Mouse (Mus musculus) neural tube, embryonic 11.5 days (tissue): ENCODE data around the gene 4930412O13Rik. TPM values are rescaled to one million over a fixed set of nuclear protein-coding genes. Genes with fewer than 3 reads are reported as not detected.

Experiments
- ATAC-seq: fragments of 200-750 bp; cut with Nextera tagmentation; 2 replicates; pipeline ENCODE4 v1.8.0; 2017; ENCODE audit warnings: moderate number of reproducible peaks, mild to moderate bottlenecking, moderate TSS enrichment, moderate library complexity; ENCODE audit not compliant: insufficient read depth, low FRiP score, low TSS enrichment
- DNase-seq: peaks from one replicate; pipeline ENCODE4 v3.0.0-alpha.2; 2015; ENCODE audit warnings: low spot score
- H3K27ac ChIP-seq: fragments of 300-500 bp; sonication (generic); 2 replicates; pipeline ENCODE4 v1.5.1; 2014; ENCODE audit warnings: low read depth, mild to moderate bottlenecking, low read length
- H3K27me3 ChIP-seq: fragments of 300-500 bp; sonication (generic); 2 replicates; pipeline ENCODE4 v1.6.1; 2014; ENCODE audit warnings: mild to moderate bottlenecking, low read length, mixed read lengths; ENCODE audit not compliant: control insufficient read depth, insufficient read depth
- H3K36me3 ChIP-seq: fragments of 300-500 bp; sonication (generic); 2 replicates; pipeline ENCODE4 v1.6.1; 2014; ENCODE audit warnings: mild to moderate bottlenecking, low read length, moderate library complexity, mixed read lengths; ENCODE audit not compliant: control insufficient read depth, insufficient read depth
- H3K4me1 ChIP-seq: fragments of 300-500 bp; sonication (generic); 2 replicates; pipeline ENCODE4 v1.6.1; 2014; ENCODE audit warnings: low read length, mixed read lengths; ENCODE audit not compliant: control insufficient read depth, insufficient read depth
- H3K4me2 ChIP-seq: fragments of 300-500 bp; sonication (generic); 2 replicates; pipeline ENCODE4 v1.6.1; 2014; ENCODE audit warnings: low read depth, mild to moderate bottlenecking, moderate library complexity
- H3K4me3 ChIP-seq: fragments of 300-500 bp; sonication (generic); 2 replicates; pipeline ENCODE4 v1.5.1; 2014; ENCODE audit warnings: low read depth, low read length
- H3K9ac ChIP-seq: fragments of 300-500 bp; sonication (generic); 2 replicates; pipeline ENCODE4 v1.6.1; 2014; ENCODE audit warnings: mild to moderate bottlenecking, low read length
- H3K9me3 ChIP-seq: fragments of 300-500 bp; sonication (generic); 2 replicates; pipeline ENCODE4 v1.6.1; 2016; ENCODE audit warnings: low read length; ENCODE audit not compliant: control insufficient read depth
- WGBS: fragments of 180-500 bp; shearing (Covaris S2); extraction: QIAGEN DNeasy Blood & Tissue Kit; methylation state at CpG from one replicate; pipeline ENCODE4 v1.1.7; 2014; 5-methylcytosine and 5-hydroxymethylcytosine counted together
- polyA plus RNA-seq: library from polyadenylated mRNA; unstranded; fragments of >200 nt; fragmentation: Nextera tagmentation; extraction: Ambion mirVana; gene quantifications from 2 replicates; pipeline ENCODE4 v1.2.1, GENCODE M21; 2014

4930412O13Rik gene
- polyA plus RNA-seq, 1 experiment from 2014 or later = not detected

DNA sequence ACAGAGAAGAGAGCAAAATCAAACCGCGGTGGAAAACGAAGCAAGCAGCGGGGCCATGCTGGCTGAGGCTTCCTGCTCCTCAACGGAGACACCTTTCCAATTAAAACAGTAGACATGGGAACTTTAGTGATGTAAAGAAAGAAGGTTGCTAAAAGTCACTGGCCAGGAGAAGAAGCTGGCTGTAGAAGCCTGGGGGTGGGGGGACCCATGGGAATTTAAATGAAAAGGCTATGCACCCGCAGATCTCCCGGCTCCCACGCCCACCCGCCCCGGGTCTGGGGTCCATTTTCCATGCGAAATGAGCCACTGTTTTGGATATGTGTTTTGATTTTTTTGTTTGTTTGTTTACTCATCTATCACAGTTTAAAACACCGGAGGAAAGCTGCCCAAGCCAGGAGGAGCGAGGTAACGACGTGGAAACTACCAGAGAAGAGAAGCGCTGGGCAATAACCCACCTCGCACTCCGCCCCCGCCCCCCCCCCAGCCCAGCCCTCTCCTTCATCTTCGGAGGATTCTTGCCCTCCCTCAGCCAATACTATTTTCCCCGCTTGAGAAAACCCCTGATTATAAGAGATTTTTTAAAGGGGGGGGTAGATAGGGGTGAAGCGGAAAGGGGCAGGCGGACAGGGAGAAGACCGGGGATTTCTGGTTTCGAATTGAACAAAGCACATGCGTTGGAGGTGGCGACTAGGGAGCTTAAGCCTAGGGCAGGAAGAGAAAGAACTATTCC lies 2.9 kb downstream of the 4930412O13Rik start:
- Histone ChIP-seq H3K4me2 (peak overlapping the region; percentile 16; the same call in 1 of the 2 replicates), H3K9ac (no peak overlapping the region), H3K27me3 (peaks cover 93% of the 10 kb centered on the region), H3K4me3 (no peak overlapping the region), H3K4me1 (peaks cover 3% of the 10 kb centered on the region; the same call in 1 of the 2 replicates), H3K9me3 (no peaks in the 10 kb centered on the region), H3K27ac (no peak overlapping the region), H3K36me3 (no peaks in the 10 kb centered on the region)
- DNase-seq (peak; percentile 13), ATAC-seq (no peak)
- WGBS = under 1% methylated on average over 27 of the region's 27 CpGs

- Histone ChIP-seq H3K9me3 (no peaks in the 10 kb centered on the region), H3K9ac (no peak overlapping the region), H3K4me2 (no peak overlapping the region), H3K4me1 (peaks cover 3% of the 10 kb centered on the region; the same call in 1 of the 2 replicates), H3K27me3 (peaks cover 95% of the 10 kb centered on the region), H3K27ac (no peak overlapping the region), H3K36me3 (no peaks in the 10 kb centered on the region), H3K4me3 (0 out of 2 replicates have a peak overlapping the region, but pooled peaks have one; percentile 0)
- DNase-seq (peak; percentile 49), ATAC-seq (no peak)
- under 1% methylated on average over 15 of the region's 15 CpGs for WGBS
These were observed 3.6 kb downstream of the 4930412O13Rik start for GRCm38 (mm10) chr2:9884533-9885216.

GRCm38 (mm10) chr2:9885217-9885770 lies 4.2 kb downstream of the 4930412O13Rik start:
- no peaks in the 10 kb centered on the region for H3K9me3 ChIP-seq
- H3K27ac ChIP-seq = no peak overlapping the region
- 1% methylated on average over 14 of the region's 14 CpGs for WGBS
- H3K4me3 ChIP-seq = no peak overlapping the region
- H3K9ac ChIP-seq = no peak overlapping the region
- peaks cover 95% of the 10 kb centered on the region for H3K27me3 ChIP-seq
- no peaks in the 10 kb centered on the region for H3K36me3 ChIP-seq
- DNase-seq (peak; percentile 28), ATAC-seq (no peak)
- peaks cover 3% of the 10 kb centered on the region; the same call in 1 of the 2 replicates for H3K4me1 ChIP-seq
- H3K4me2 ChIP-seq = no peak overlapping the region

DNA sequence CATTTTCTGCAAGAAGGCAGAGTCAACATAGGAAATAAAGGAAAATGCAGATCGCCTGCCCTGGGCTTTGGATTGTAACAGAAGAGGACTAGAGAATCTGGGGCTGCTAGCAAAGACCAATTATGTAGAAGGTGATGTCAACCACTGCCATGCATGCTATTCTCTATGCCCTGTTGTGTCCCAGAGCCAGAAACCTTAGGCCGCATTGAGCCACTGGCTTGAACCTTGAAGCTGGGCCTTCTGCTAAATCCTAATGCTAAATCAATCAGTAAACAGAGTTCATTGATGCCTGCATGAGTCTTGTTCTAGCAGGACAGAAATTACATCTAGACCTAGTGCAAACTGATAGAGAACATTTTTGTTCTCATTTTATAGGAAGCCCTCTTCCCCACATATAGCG lies 5.0 kb downstream of the 4930412O13Rik start:
- H3K9me3 ChIP-seq = no peaks in the 10 kb centered on the region
- no peak overlapping the region for H3K4me2 ChIP-seq
- WGBS = 11% methylated on average over 3 of the region's 3 CpGs
- H3K27me3 ChIP-seq = peaks cover 95% of the 10 kb centered on the region
- no peak overlapping the region for H3K9ac ChIP-seq
- peak; percentile 9 for DNase-seq
- H3K4me3 ChIP-seq = no peak overlapping the region
- H3K27ac ChIP-seq = no peak overlapping the region
- H3K4me1 ChIP-seq = no peaks in the 10 kb centered on the region
- ATAC-seq = no peak
- no peaks in the 10 kb centered on the region for H3K36me3 ChIP-seq

DNA sequence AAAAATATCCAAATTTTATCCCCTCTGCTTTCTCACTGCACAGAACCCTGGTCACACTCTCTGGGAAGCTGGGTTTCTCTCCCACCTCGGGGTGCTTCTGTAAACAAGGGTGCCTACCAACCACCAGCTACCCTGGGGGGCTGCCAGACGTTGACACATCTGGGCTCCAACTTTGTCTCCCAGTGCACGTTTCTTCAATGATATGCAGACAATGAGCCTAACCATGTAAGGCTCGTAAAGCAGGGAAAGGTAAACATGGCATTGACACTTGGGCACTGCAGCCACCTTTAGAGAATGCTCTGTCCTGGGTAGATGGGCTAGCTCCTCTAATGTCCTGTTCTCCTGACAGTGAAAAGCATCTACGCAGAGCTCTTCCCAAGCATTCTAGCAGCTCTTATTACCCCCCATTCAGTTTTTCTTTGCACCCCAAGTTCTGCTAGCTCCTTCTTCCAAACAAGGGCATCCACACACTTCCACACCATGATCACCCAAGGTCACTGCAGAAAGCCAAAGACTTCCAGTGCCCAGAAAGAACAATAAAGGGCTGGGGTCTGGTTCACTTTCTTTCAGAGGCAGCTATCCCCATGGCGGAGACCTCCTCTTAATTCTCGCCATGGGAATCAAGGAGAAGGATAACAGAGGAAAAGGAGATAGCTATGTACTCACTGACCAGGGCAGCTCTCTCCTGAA lies 6.0 kb downstream of the 4930412O13Rik start:
- H3K4me2 ChIP-seq = no peak overlapping the region
- WGBS = 3% methylated on average over 7 of the region's 7 CpGs
- no peaks in the 10 kb centered on the region for H3K36me3 ChIP-seq
- no peaks in the 10 kb centered on the region for H3K4me1 ChIP-seq
- ATAC-seq (no peak), DNase-seq (peak; percentile 24)
- H3K9ac ChIP-seq = no peak overlapping the region
- no peaks in the 10 kb centered on the region for H3K9me3 ChIP-seq
- no peak overlapping the region for H3K4me3 ChIP-seq
- H3K27me3 ChIP-seq = peaks cover 93% of the 10 kb centered on the region
- no peak overlapping the region for H3K27ac ChIP-seq

DNA sequence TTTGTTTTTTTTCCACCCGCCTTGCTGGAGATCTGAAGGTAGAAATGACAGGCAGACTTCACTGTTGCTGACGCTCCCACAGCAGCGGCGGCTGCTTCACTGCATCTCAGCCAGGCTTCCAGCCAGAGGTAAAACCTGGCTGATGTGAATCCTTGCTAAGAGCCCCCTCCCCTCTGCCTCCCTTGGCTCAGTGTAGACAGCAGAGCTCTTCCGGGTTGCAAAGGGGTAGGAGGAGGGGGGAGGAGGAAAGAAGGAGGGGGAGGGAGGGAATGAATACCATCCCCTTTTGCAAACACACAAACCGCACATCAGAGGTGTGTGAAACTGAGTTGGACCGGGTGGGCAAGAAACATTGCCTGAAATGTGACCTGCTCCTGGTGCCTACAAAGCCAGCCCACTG lies 6.6 kb downstream of the 4930412O13Rik start:
- Histone ChIP-seq H3K4me2 (no peak overlapping the region), H3K9me3 (no peaks in the 10 kb centered on the region), H3K4me3 (no peak overlapping the region), H3K36me3 (no peaks in the 10 kb centered on the region), H3K27ac (no peak overlapping the region), H3K27me3 (peaks cover 92% of the 10 kb centered on the region), H3K9ac (no peak overlapping the region), H3K4me1 (no peaks in the 10 kb centered on the region)
- ATAC-seq (no peak), DNase-seq (peak; percentile 40)
- under 1% methylated on average over 7 of the region's 7 CpGs for WGBS

GRCm38 (mm10) chr2:9888913-9889650 lies 8.0 kb downstream of the 4930412O13Rik start, which contains the start of gene 9230102O04Rik:
TSS of gene 9230102O04Rik (minus strand) at chr2:9889540.
- H3K27me3 ChIP-seq = peaks cover 92% of the 10 kb centered on the region
- H3K4me3 ChIP-seq = no peak within 1 kb of the TSS
- no peak within 1 kb of the TSS for H3K9ac ChIP-seq
- peak; percentile 62 for DNase-seq
- under 1% methylated on average over 30 of the region's 30 CpGs for WGBS
- H3K36me3 ChIP-seq = no peaks in the 10 kb centered on the region
- ATAC-seq = no peak
- no peaks in the 10 kb centered on the region for H3K4me1 ChIP-seq
- no peaks in the 10 kb centered on the region for H3K9me3 ChIP-seq
- no peak within 1 kb of the TSS for H3K27ac ChIP-seq
- no peak within 1 kb of the TSS for H3K4me2 ChIP-seq

DNA sequence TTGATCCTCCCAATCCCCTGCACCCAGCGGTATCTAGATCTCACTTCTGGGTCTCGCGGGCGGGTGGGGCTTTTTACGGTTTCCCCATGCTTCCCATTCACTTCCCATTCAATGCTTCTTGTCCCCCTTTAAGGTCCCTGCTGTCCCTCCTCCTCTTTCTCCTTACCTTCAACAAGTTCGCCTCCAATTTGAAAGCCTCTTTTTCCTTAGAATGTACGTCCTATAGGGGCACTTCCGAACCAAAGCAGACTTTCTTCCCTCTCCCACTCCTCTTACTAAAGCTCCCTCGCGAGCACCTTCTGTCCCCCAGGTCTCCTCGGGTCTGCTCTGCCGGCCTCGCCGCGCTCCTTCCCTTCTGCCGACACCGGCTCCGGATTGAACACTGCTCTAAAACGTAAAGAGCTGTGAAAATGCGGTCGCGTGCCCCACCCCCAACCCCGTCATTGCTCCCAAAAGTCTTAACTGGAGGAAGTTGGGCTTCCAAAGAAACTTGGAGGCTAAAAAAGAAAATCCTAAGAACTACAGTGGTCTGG lies 8.7 kb downstream of the 4930412O13Rik start, which contains the start of gene Gata3:
Gene Gata3, minus strand, starts transcription at position 384 of the 533 bp plus-strand sequence.
- peak; percentile 39 for DNase-seq
- Histone ChIP-seq H3K4me1 (no peaks in the 10 kb centered on the region), H3K4me3 (no peak within 1 kb of the TSS), H3K9ac (no peak within 1 kb of the TSS), H3K36me3 (no peaks in the 10 kb centered on the region), H3K27me3 (peaks cover 92% of the 10 kb centered on the region), H3K9me3 (no peaks in the 10 kb centered on the region), H3K27ac (no peak within 1 kb of the TSS), H3K4me2 (no peak within 1 kb of the TSS)
- no peak for ATAC-seq
- WGBS = under 1% methylated on average over 23 of the region's 23 CpGs
